Mouse (Mus musculus): Measurements from ENCODE around the gene Gpr150. TPM values are rescaled to one million over a fixed set of nuclear protein-coding genes. Genes with fewer than 3 reads are reported as not detected.

The Gpr150 gene
- polyA plus RNA-seq, 1 experiment from 2014 or later: 0.11 TPM

DNA sequence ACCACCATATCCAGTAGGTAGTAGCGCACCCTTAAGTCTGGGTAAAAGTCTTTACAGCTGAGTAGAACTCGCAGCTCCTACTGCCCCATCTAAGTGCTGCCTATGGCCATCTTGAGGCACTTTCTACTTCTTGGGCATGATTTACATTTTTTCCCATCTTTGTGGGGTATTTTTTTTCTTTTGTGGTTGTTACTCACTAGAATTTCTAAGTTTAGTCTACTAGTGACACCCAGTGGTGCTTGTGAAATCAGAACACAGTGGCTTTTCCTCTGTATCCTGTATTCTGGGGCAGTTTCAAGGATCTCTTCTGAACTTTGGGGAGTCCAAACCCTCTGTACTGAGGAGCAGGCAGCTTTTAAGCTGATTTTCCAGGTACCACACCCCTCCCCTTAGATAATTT lies 35.0 kb downstream of the Gpr150 start:
- H3K27ac ChIP-seq (replicated peaks; ENCODE audit: low read depth, low read length): no peak overlapping the region
- no peaks in the 10 kb centered on the region for H3K4me1 ChIP-seq (ENCODE audit: control insufficient read depth, insufficient read depth, low read length)
- H3K4me2 ChIP-seq (ENCODE audit: low read depth, severe bottlenecking): no peak overlapping the region
- no peak overlapping the region for H3K9ac ChIP-seq (ENCODE audit: low read length)
- H3K36me3 ChIP-seq (ENCODE audit: control insufficient read depth, insufficient read depth, low read length): no peaks in the 10 kb centered on the region
- WGBS: 95% methylated on average over 2 of the region's 2 CpGs
- DNase-seq (ENCODE audit: low spot score) (no peak), ATAC-seq (ENCODE audit: insufficient number of reproducible peaks, low FRiP score, low TSS enrichment, low read depth) (no peak)
- H3K27me3 ChIP-seq (ENCODE audit: control insufficient read depth, insufficient read depth, low read length): no peaks in the 10 kb centered on the region
- H3K9me3 ChIP-seq (ENCODE audit: control insufficient read depth, low read length): no peaks in the 10 kb centered on the region
- H3K4me3 ChIP-seq (ENCODE audit: low read depth, low read length): no peak overlapping the region

DNA sequence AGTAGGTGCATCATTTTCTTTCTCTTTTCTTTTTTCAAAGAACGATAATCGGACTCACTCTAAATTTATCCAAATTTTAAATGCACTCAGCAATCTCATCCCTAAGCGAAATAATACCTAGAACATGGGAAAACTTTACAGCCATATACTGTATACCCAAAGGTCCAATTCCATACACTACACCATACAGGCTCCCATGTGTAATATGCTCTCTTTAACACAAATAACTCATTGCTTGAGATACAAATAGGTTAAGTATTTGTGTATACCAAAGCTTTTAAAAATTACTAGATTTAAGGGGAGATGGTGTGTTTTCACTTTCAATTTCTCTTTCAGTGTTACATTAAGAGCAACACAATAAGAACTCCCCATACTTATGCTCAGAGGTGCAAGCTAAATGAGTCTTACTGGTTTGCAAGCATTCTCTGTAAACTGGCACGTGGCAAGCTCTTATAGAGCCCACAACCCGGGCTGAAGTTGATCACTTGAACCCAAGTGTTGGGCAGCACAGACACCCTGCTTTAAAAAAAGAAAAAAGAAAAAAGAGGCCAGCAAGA lies 37.9 kb downstream of the Gpr150 start:
- Histone ChIP-seq H3K27ac (replicated peaks; ENCODE audit: low read depth, low read length) (no peak overlapping the region), H3K4me1 (ENCODE audit: control insufficient read depth, insufficient read depth, low read length) (no peaks in the 10 kb centered on the region), H3K4me3 (ENCODE audit: low read depth, low read length) (peak overlapping the region; percentile 75), H3K9me3 (ENCODE audit: control insufficient read depth, low read length) (no peaks in the 10 kb centered on the region), H3K4me2 (ENCODE audit: low read depth, severe bottlenecking) (peak overlapping the region; percentile 63), H3K36me3 (ENCODE audit: control insufficient read depth, insufficient read depth, low read length) (no peaks in the 10 kb centered on the region), H3K27me3 (ENCODE audit: control insufficient read depth, insufficient read depth, low read length) (no peaks in the 10 kb centered on the region), H3K9ac (ENCODE audit: low read length) (no peak overlapping the region)
- ATAC-seq (ENCODE audit: insufficient number of reproducible peaks, low FRiP score, low TSS enrichment, low read depth): peak; percentile 68
- 44% methylated on average over 5 of the region's 5 CpGs for whole genome bisulfite sequencing
- no peak for DNase-seq (ENCODE audit: low spot score)

DNA sequence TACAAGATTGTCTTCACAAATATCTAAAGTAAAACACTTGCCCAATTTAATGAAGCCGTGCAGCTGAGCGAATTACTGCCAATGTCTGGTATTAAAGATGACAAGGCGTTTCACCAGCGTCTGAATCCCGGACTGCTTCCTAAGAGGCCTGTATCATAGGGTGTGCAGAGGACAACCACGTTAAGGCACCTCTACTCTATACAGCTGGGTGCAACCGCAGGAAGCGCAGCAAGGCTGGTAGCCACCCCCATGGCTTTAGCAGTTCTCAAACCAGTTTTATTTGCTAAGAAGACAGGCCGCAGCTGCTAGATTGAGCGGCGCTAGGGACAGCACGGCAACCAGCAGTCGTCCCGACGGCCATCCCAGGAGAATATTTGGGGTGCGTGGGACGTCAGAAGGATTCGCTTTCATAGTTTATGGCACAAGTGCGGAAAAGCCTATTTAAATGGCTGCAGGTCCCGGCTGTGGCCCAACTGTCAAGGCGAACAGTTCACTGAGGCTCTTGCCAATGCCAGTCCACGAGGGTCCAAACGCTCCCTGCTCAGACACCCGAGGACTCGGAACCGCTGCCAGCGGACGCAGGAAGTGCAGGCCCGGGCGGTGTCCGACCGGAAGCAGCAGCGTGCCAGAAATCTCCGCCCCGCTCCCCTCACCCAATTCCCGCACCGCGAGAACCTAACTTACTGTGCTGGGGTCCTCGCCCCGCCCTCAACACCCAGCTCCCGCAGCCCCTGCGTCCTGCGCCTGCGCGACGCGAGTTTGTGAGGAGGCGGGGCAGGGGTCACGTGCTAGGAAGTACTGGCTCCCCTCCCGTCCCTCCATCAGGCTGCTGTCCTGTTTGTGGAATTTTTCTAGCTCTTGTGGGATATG lies 38.6 kb downstream of the Gpr150 start, which contains the start of gene Rfesd:
Rfesd (minus strand) TSS at position 746 of the 870 bp plus-strand sequence.
- peak within 1 kb of the TSS; percentile 93 for H3K9ac ChIP-seq (ENCODE audit: low read length)
- H3K9me3 ChIP-seq (ENCODE audit: control insufficient read depth, low read length): no peaks in the 10 kb centered on the region
- 1% methylated on average over 50 of the region's 50 CpGs for WGBS
- H3K4me1 ChIP-seq (ENCODE audit: control insufficient read depth, insufficient read depth, low read length): no peaks in the 10 kb centered on the region
- peak within 1 kb of the TSS; percentile 56 for H3K27ac ChIP-seq (replicated peaks; ENCODE audit: low read depth, low read length)
- H3K4me2 ChIP-seq (ENCODE audit: low read depth, severe bottlenecking): peak within 1 kb of the TSS; percentile 63
- peak; percentile 97 for DNase-seq (ENCODE audit: low spot score)
- peak within 1 kb of the TSS; percentile 75 for H3K4me3 ChIP-seq (ENCODE audit: low read depth, low read length)
- peak; percentile 100 for ATAC-seq (ENCODE audit: insufficient number of reproducible peaks, low FRiP score, low TSS enrichment, low read depth)
- no peaks in the 10 kb centered on the region for H3K27me3 ChIP-seq (ENCODE audit: control insufficient read depth, insufficient read depth, low read length)
- H3K36me3 ChIP-seq (ENCODE audit: control insufficient read depth, insufficient read depth, low read length): no peaks in the 10 kb centered on the region

DNA sequence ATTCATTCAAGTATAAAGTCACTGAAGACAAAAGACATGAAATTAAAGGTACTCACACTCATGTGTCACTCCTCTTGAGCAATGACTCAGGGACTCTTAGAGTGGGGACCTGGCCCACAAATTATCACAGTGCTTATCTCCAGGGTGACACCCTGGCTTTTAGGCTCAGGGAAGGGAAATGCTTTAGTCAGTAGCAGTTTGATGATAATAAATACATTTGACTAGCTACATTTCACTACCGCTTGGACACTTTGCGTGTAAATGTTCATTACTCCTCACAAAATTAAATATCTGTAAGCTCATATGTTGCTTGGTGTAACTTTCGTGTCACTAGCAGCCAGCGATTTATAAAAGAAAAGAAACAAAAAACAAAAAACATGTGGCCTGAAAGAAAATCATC lies 39.3 kb downstream of the Gpr150 start:
- Histone ChIP-seq H3K36me3 (ENCODE audit: control insufficient read depth, insufficient read depth, low read length) (no peaks in the 10 kb centered on the region), H3K27ac (replicated peaks; ENCODE audit: low read depth, low read length) (no peak overlapping the region), H3K4me2 (ENCODE audit: low read depth, severe bottlenecking) (peak overlapping the region; percentile 63), H3K27me3 (ENCODE audit: control insufficient read depth, insufficient read depth, low read length) (no peaks in the 10 kb centered on the region), H3K4me1 (ENCODE audit: control insufficient read depth, insufficient read depth, low read length) (no peaks in the 10 kb centered on the region), H3K4me3 (ENCODE audit: low read depth, low read length) (peak overlapping the region; percentile 75), H3K9ac (ENCODE audit: low read length) (peak overlapping the region; percentile 12; the same call in 1 of the 2 replicates), H3K9me3 (ENCODE audit: control insufficient read depth, low read length) (no peaks in the 10 kb centered on the region)
- DNase-seq (ENCODE audit: low spot score) (no peak), ATAC-seq (ENCODE audit: insufficient number of reproducible peaks, low FRiP score, low TSS enrichment, low read depth) (no peak)
- WGBS: 77% methylated on average over 4 of the region's 4 CpGs

DNA sequence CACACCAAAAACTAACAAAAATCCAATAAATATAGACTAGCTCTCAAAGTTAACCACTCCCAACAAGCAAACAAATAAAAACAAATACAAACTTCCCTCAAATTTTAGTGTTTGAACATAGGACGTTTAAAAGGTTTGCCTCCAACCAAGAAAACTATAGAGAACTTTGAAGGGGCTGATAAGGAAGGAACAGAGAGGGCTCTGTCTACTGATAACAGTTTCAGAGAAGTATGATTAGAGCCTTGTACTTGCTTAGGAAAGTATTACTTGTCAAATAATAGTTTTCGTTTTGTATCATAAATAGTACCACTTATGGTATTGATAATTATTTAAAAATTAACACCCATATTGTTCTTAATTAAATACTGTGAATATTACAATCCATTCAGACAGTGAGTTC lies 42.3 kb downstream of the Gpr150 start:
- H3K4me1 ChIP-seq (ENCODE audit: control insufficient read depth, insufficient read depth, low read length): no peaks in the 10 kb centered on the region
- no peaks in the 10 kb centered on the region for H3K9me3 ChIP-seq (ENCODE audit: control insufficient read depth, low read length)
- DNase-seq (ENCODE audit: low spot score) (no peak), ATAC-seq (ENCODE audit: insufficient number of reproducible peaks, low FRiP score, low TSS enrichment, low read depth) (no peak)
- no peak overlapping the region for H3K9ac ChIP-seq (ENCODE audit: low read length)
- WGBS: 88% methylated on average over 2 of the region's 2 CpGs
- no peak overlapping the region for H3K4me2 ChIP-seq (ENCODE audit: low read depth, severe bottlenecking)
- no peaks in the 10 kb centered on the region for H3K36me3 ChIP-seq (ENCODE audit: control insufficient read depth, insufficient read depth, low read length)
- no peak overlapping the region for H3K27ac ChIP-seq (replicated peaks; ENCODE audit: low read depth, low read length)
- no peaks in the 10 kb centered on the region for H3K27me3 ChIP-seq (ENCODE audit: control insufficient read depth, insufficient read depth, low read length)
- H3K4me3 ChIP-seq (ENCODE audit: low read depth, low read length): no peak overlapping the region

Other genes with a start within 250 kb of the Gpr150 start
- 27.6 and 32.0 TPM in 2 replicates for gene Glrx, start 217.1 kb downstream of the Gpr150 start, polyA plus RNA-seq (2014; fragmentation: Nextera tagmentation; extraction: Ambion mirVana)
- gene Rhobtb3, start 113.1 kb downstream of the Gpr150 start, polyA plus RNA-seq (2014; fragmentation: Nextera tagmentation; extraction: Ambion mirVana): 84.2 and 90.7 TPM in 2 replicates
- 0.43 and 0.68 TPM in 2 replicates for gene Spata9, start 89.8 kb downstream of the Gpr150 start, polyA plus RNA-seq (2014; fragmentation: Nextera tagmentation; extraction: Ambion mirVana)
- gene Rfesd, start 38.3 kb downstream of the Gpr150 start, polyA plus RNA-seq (2014; fragmentation: Nextera tagmentation; extraction: Ambion mirVana): 19.1 and 21.8 TPM in 2 replicates
- 8.0 and 8.1 TPM in 2 replicates for gene Arsk, start 41.7 kb upstream of the Gpr150 start, polyA plus RNA-seq (2014; fragmentation: Nextera tagmentation; extraction: Ambion mirVana)
- 20.1 and 20.6 TPM in 2 replicates for gene Ttc37, start 41.7 kb upstream of the Gpr150 start, polyA plus RNA-seq (2014; fragmentation: Nextera tagmentation; extraction: Ambion mirVana)
- not detected in 2 replicates for gene Fam81b, start 248.1 kb upstream of the Gpr150 start, polyA plus RNA-seq (2014; fragmentation: Nextera tagmentation; extraction: Ambion mirVana)